Mouse (Mus musculus) midbrain, embryonic 13.5 days (tissue): ENCODE results near the gene Necab2. TPM values are rescaled to one million over a fixed set of nuclear protein-coding genes. Genes with fewer than 3 reads are reported as not detected.

Experiments
- ATAC-seq: fragments of 200-750 bp; cut with Nextera tagmentation; 2 replicates; pipeline ENCODE4 v1.8.0; 2017; ENCODE audit warnings: mild to moderate bottlenecking, moderate TSS enrichment, moderate library complexity
- H3K27ac ChIP-seq: fragments of 300-500 bp; sonication (generic); 2 replicates; pipeline ENCODE4 v1.5.1; 2015; ENCODE audit warnings: inconsistent platforms, mild to moderate bottlenecking, moderate library complexity
- H3K27me3 ChIP-seq: fragments of 300-500 bp; sonication (generic); 2 replicates; pipeline ENCODE4 v1.6.1; 2015; ENCODE audit warnings: mild to moderate bottlenecking, inconsistent platforms
- H3K36me3 ChIP-seq: fragments of 300-500 bp; sonication (generic); 2 replicates; pipeline ENCODE4 v1.6.1; 2015; ENCODE audit warnings: mild to moderate bottlenecking, inconsistent platforms
- H3K4me1 ChIP-seq: fragments of 300-500 bp; sonication (generic); replicated peaks from 2 replicates; pipeline ENCODE4 v1.6.1; 2015; ENCODE audit warnings: inconsistent platforms
- H3K4me2 ChIP-seq: fragments of 300-500 bp; sonication (generic); replicated peaks from 2 replicates; pipeline ENCODE4 v1.6.1; 2015; ENCODE audit warnings: moderate library complexity, mild to moderate bottlenecking, inconsistent platforms
- H3K4me3 ChIP-seq: fragments of 300-500 bp; sonication (generic); replicated peaks from 2 replicates; pipeline ENCODE4 v1.5.1; 2015; ENCODE audit warnings: mild to moderate bottlenecking, inconsistent platforms
- H3K9ac ChIP-seq: fragments of 300-500 bp; sonication (generic); replicated peaks from 2 replicates; pipeline ENCODE4 v1.6.1; 2015; ENCODE audit warnings: mild to moderate bottlenecking, inconsistent platforms
- H3K9me3 ChIP-seq: fragments of 300-500 bp; sonication (generic); 2 replicates; pipeline ENCODE4 v1.6.1; 2016; ENCODE audit warnings: mild to moderate bottlenecking, inconsistent platforms
- WGBS: fragments of 180-500 bp; shearing (Covaris S2); methylation state at CpG from one replicate; pipeline ENCODE4 v1.1.7; 2015; 5-methylcytosine and 5-hydroxymethylcytosine counted together
- polyA plus RNA-seq: library from polyadenylated mRNA; unstranded; fragments of >200 nt; fragmentation: Nextera tagmentation; extraction: Ambion mirVana; gene quantifications from 2 replicates; pipeline ENCODE4 v1.2.1, GENCODE M21; 2015

Gene Necab2
- polyA plus RNA-seq, 1 experiment from 2014 or later = 37.6 TPM

DNA sequence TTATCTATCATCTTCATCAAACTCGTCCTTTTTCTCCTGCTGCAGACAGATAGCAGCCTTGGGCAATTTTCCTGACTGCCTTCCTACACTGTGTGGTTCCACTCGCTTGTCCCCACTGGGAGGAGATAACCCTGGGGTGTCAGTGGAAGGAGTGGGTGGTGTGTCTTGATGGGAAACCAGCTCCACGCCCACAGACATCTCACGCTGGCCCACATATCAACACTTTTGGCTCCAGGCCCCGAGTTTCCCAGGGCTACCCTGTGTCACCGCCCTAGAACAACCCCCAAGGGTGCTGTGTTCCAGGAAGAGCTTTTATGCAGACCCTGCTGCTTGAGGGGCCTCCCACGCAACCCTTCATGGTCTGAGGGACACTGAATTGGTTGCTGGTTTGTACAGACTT is 17.2 kb downstream of the Necab2 start:
- ATAC-seq = no peak

DNA sequence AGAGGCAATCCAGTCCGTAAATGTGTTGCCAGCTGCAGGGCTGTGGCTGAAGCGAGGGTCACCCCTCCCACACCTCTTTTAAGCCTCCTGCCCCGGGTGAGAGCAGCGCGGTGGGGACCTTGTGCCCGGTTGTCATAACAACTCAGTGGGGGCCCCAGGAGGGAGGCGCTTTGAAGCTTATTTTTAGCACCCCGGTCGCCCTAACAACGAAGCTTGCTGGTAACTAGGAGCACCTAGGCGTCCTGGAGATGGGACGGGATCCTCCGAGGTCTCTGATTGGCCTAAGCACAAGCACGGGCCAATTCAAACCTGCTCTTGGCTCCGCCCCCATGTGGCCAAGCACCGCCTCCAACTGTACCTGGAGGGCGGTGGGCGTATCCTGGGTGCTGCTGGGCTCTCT is 19.6 kb downstream of the Necab2 start:
- Histone ChIP-seq H3K4me3 (no peak overlapping the region), H3K9me3 (no peaks in the 10 kb centered on the region), H3K36me3 (no peaks in the 10 kb centered on the region; the same call in 1 of the 2 replicates), H3K4me2 (peak overlapping the region; percentile 45), H3K9ac (peak overlapping the region; percentile 29; the same call in 1 of the 2 replicates), H3K27ac (no peak overlapping the region), H3K4me1 (peaks cover 46% of the 10 kb centered on the region), H3K27me3 (peaks cover 12% of the 10 kb centered on the region)
- 2% methylated on average over 18 of the region's 18 CpGs for WGBS
- peak; percentile 54 for ATAC-seq

More for the DNA sequence above, 17.2 kb downstream of the Necab2 start:
- H3K4me2 ChIP-seq = no peak overlapping the region
- H3K27ac ChIP-seq = no peak overlapping the region
- no peaks in the 10 kb centered on the region for H3K9me3 ChIP-seq
- WGBS = 45% methylated on average over 7 of the region's 7 CpGs
- no peaks in the 10 kb centered on the region; the same call in 1 of the 2 replicates for H3K36me3 ChIP-seq
- no peak overlapping the region for H3K4me3 ChIP-seq
- peaks cover 63% of the 10 kb centered on the region for H3K4me1 ChIP-seq
- no peak overlapping the region for H3K9ac ChIP-seq
- peaks cover 12% of the 10 kb centered on the region for H3K27me3 ChIP-seq

DNA sequence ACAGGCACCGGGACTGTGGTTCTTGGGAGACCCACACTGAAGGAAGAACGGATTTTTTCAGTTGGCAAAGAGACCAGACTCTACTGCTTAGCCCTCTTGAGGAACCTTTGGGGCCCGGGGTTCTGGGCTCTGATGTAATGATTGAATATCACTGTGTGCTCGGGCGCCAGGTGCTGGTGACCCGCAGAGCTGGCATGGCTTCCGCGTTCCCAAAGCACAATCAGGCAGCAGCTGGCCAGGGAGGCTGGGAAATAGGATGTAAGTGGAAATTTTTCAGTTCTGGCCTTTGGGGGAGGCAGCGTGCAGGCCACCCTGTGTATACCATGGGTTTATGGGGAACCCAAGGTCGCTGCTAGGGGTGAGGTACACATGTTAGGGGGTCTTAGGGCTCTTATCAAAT is 20.3 kb downstream of the Necab2 start:
- peaks cover 40% of the 10 kb centered on the region for H3K4me1 ChIP-seq
- 0 out of 2 replicates have a peak overlapping the region, but pooled peaks have one; percentile 45 for H3K4me2 ChIP-seq
- H3K36me3 ChIP-seq = no peaks in the 10 kb centered on the region; the same call in 1 of the 2 replicates
- whole genome bisulfite sequencing = 71% methylated on average over 10 of the region's 10 CpGs
- H3K4me3 ChIP-seq = no peak overlapping the region
- H3K27me3 ChIP-seq = peaks cover 12% of the 10 kb centered on the region
- no peak overlapping the region for H3K9ac ChIP-seq
- no peaks in the 10 kb centered on the region for H3K9me3 ChIP-seq
- H3K27ac ChIP-seq = 0 out of 2 replicates have a peak overlapping the region, but pooled peaks have one; percentile 41
- no peak for ATAC-seq

DNA sequence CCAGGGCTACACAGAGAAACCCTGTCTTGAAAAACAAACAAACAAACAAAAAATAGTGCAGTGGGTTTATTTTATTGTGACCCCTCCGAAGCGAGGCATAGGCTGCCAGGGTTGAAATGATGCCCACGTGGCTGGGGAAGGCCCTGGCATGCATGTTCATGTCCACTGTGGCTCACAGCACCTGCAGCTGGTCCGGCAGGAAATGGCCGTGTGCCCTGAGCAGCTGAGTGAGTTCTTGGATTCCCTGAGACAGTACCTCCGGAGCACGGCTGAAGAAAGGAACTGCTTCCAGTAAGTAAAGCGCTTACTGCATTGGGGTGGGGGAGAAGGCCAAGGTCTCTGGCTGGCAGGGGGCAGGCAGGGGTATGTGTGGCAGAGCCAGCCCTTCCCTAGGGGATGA is 21.6 kb downstream of the Necab2 start:
- no peaks in the 10 kb centered on the region; the same call in 1 of the 2 replicates for H3K36me3 ChIP-seq
- no peaks in the 10 kb centered on the region for H3K9me3 ChIP-seq
- no peak overlapping the region for H3K4me3 ChIP-seq
- no peak overlapping the region for H3K27ac ChIP-seq
- WGBS = 96% methylated on average over 8 of the region's 8 CpGs
- H3K27me3 ChIP-seq = peaks cover 12% of the 10 kb centered on the region
- peaks cover 40% of the 10 kb centered on the region for H3K4me1 ChIP-seq
- H3K9ac ChIP-seq = no peak overlapping the region
- H3K4me2 ChIP-seq = no peak overlapping the region
- ATAC-seq = no peak

DNA sequence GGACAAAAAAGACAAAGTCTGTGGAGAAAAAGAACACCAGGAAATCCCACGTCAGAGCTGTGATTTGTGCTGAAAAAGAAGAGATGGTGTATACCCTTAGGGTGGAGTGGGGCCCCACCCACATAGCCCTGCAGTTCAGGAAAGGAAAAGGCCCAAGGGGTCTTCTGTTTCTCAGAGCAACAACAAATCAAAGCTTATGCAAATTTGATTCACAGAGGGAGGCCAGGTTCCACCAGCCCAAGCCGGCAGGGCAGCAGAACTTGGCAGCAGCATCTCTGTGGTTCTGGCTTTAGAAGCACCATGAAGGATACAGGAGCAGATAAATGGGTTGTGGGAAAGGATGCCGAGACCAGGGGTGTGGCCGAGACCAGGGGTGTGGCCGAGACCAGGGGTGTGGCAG is 32.2 kb downstream of the Necab2 start:
- Histone ChIP-seq H3K27ac (no peak overlapping the region), H3K9ac (no peak overlapping the region), H3K36me3 (no peaks in the 10 kb centered on the region), H3K4me2 (no peak overlapping the region), H3K9me3 (no peaks in the 10 kb centered on the region), H3K4me1 (peaks cover 5% of the 10 kb centered on the region; the same call in 1 of the 2 replicates), H3K27me3 (no peaks in the 10 kb centered on the region), H3K4me3 (no peak overlapping the region)
- ATAC-seq = no peak
- WGBS = 29% methylated on average over 5 of the region's 5 CpGs

DNA sequence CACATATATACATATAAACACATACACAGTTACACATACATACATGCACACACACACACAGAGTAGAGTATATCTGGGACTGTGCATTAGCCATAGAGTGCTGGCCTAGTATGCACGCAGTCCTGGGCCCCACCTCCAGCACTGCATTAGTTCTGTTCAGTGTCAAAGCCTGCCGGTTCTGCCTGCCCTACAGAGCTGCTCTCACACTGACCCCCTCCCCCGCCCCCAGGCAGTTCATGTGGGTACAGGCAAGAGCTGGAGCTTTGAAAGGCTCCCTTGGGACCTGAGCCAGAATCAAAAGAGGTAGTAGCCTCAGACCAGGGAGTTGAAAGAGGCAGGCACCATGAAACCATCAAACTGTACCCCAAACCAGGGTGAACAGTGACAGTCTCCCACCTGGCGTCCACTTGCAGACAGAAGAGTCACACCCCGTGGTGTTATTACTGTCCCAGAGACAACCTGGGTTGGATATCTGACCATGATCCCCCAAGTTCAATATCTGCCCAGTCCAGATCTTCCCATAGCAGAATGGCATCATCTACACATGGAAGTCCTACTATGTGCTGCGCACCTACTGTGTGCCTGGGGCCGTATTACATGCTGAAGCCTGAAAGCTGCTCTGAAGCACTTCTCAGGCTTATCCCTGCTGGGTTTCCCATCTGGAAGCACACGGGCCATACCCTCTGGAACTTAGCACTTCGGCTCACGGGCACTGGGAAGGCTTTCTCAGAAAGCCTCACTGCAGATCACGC is 37.8 kb downstream of the Necab2 start:
- WGBS = 84% methylated on average over 11 of the region's 11 CpGs
- Histone ChIP-seq H3K9me3 (no peaks in the 10 kb centered on the region), H3K27ac (no peak overlapping the region), H3K9ac (no peak overlapping the region), H3K4me1 (no peaks in the 10 kb centered on the region), H3K4me2 (no peak overlapping the region), H3K36me3 (no peaks in the 10 kb centered on the region), H3K4me3 (no peak overlapping the region), H3K27me3 (0 out of 2 replicates have a peak, but pooled peaks cover 3% of the 10 kb centered on the region)
- 0 out of 2 replicates have a peak, but pooled peaks have one; percentile 45 for ATAC-seq

DNA sequence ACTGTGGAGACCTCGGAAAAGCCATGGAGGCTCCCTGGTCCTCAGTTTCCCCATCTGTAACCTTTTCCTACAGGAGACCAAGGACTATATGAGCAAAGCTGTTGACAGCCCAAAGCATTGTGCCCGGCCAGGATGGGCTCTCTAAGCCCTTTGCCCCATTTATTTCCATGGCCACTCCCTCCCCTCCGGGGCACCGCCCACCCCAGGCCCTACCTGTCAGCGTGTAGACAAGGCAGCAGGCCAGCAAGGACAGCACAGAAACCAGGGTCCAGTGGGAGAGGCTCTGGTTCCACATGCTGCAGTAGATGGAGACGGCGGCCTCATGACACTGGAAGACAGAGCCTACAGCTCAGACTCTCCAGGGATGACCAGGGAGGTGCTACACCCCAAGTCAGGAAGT is 40.6 kb downstream of the Necab2 start:
- Histone ChIP-seq H3K4me2 (no peak overlapping the region), H3K27ac (no peak overlapping the region), H3K4me1 (peaks cover 14% of the 10 kb centered on the region), H3K9me3 (no peaks in the 10 kb centered on the region), H3K9ac (no peak overlapping the region), H3K36me3 (no peaks in the 10 kb centered on the region), H3K27me3 (0 out of 2 replicates have a peak, but pooled peaks cover 9% of the 10 kb centered on the region), H3K4me3 (no peak overlapping the region)
- 78% methylated on average over 7 of the region's 7 CpGs for WGBS
- ATAC-seq = no peak

DNA sequence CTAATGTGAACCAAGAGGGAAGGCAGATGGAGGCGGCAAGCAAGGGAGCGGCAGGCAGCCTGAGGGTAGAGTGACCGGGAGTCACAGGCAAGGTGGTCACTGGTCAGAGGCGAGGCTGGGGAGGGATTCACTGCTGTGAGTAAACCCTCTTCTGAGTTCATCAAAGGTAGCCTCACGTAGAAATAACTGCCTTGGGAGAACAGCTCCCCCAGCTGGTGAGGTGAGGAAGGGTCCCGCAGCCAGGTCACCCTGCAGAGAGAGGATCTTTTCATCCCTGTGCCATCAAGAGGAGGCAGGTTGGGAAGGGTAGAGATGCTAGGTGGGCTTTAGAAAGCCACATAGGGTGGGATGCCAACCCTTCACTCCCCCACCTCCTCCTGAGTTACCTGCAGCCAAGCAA is 50.3 kb downstream of the Necab2 start:
- no peak overlapping the region for H3K4me2 ChIP-seq
- H3K4me3 ChIP-seq = no peak overlapping the region
- no peak overlapping the region for H3K9ac ChIP-seq
- H3K4me1 ChIP-seq = peaks cover 12% of the 10 kb centered on the region
- H3K27me3 ChIP-seq = peaks cover 6% of the 10 kb centered on the region; the same call in 1 of the 2 replicates
- H3K36me3 ChIP-seq = no peaks in the 10 kb centered on the region
- H3K9me3 ChIP-seq = no peaks in the 10 kb centered on the region
- no peak overlapping the region for H3K27ac ChIP-seq
- no peak for ATAC-seq
- WGBS = 19% methylated on average over 6 of the region's 6 CpGs

DNA sequence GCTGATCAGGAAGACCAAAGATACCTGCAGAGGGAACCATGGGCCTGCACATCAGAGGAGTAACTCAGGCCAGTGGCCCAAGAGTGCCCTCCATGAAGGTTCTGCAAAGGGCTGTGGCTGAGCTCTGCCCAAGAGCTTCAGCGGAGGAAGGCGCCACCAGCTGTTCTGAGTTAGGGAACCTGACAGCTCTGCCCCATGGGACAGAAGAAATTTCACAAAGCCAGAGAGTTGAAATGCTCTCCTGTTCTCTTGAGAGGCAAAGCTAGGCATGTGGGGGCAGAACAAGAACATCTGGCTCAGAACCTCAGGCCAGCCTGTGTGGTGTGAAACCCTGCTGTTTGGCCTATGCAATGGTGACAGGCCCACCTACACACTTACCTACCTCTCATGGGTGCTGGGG is 53.3 kb downstream of the Necab2 start:
- H3K9me3 ChIP-seq = no peaks in the 10 kb centered on the region
- H3K36me3 ChIP-seq = no peaks in the 10 kb centered on the region
- H3K27me3 ChIP-seq = peaks cover 6% of the 10 kb centered on the region; the same call in 1 of the 2 replicates
- H3K27ac ChIP-seq = no peak overlapping the region
- no peak for ATAC-seq
- H3K4me3 ChIP-seq = no peak overlapping the region
- H3K4me2 ChIP-seq = no peak overlapping the region
- WGBS = 87% methylated on average over 2 of the region's 2 CpGs
- peaks cover 36% of the 10 kb centered on the region for H3K4me1 ChIP-seq
- H3K9ac ChIP-seq = no peak overlapping the region

DNA sequence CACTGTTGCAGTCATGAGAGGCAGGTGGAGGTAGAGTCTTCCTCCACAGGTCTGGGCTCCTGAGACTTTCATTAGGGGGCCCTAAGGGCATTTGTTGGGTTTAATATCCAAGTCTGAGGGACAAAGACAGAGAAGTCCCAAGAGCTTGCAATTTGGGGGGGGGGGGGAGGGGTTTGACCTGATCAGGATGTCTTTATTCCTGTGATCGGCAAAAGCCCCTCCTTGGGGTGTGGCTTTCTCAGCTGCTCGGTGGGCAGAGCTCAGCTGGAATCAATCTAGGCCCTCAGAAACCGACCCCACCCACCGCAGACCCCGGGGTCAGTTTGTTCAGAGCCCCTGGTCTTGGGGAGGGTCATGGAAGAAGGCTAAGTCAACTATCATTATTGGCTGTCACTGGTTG is 55.1 kb downstream of the Necab2 start, which contains the start of gene Slc38a8:
Gene Slc38a8 (minus strand): TSS at position 101 of the 400 bp plus-strand sequence.
- Histone ChIP-seq H3K9ac (no peak within 1 kb of the TSS), H3K27me3 (no peaks in the 10 kb centered on the region), H3K4me1 (peaks cover 49% of the 10 kb centered on the region), H3K27ac (no peak within 1 kb of the TSS), H3K4me3 (no peak within 1 kb of the TSS), H3K36me3 (peaks cover 12% of the 10 kb centered on the region), H3K9me3 (no peaks in the 10 kb centered on the region), H3K4me2 (no peak within 1 kb of the TSS)
- WGBS = 60% methylated on average over 5 of the region's 5 CpGs
- ATAC-seq = no peak

DNA sequence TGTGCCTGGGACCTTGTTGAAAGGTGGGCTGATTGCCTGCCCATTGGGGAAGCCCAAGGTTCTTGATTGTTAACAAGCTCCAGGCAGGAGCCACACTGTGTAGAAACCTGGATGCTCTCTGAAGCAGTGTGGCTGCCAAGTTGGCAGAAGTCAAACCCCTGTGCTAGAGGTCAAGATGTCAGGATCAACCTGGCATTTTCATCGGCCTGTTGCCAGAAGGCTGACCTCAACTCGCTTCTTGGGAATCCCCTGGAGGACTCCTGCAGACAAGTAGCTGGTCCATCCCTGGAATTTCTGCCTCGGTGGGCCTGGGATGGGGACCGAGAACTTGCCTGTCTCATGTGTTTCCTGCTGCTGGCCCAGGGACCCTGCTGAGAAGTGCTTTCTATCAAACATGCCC is 55.6 kb downstream of the Necab2 start:
- no peaks in the 10 kb centered on the region for H3K27me3 ChIP-seq
- 60% methylated on average over 4 of the region's 4 CpGs for WGBS

DNA sequence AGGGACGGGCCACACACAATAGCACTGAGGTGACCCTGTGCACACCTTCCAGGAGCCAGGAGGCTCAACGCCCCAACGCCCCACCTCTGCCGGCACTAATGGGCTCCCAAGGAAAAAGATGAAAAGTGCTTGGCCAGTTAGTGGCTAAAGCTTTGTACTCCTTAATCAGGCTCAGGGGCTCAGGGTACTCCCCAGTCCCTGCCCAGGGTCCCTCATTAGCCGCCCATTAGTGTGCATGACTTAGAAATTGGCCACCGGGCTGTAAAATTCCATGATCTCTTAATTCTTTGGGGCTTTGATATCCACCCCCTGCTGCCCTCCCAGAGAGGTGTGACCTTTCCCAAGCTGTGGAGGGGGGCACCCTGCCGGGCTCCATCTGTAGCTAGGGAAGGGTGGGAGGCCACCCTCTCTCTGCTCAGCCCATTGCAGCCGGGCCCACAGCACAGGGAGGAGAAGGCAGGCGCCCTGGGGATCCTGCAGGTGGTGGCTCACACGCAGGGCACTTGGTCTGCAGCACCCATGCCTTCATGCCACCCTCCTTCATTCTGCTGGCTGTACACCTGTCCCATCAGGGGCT is 56.8 kb downstream of the Necab2 start:
- Histone ChIP-seq H3K36me3 (peaks cover 24% of the 10 kb centered on the region), H3K9ac (no peak overlapping the region), H3K9me3 (no peaks in the 10 kb centered on the region), H3K27ac (no peak overlapping the region), H3K4me3 (no peak overlapping the region), H3K4me2 (no peak overlapping the region), H3K4me1 (peaks cover 36% of the 10 kb centered on the region), H3K27me3 (no peaks in the 10 kb centered on the region)
- 18% methylated on average over 10 of the region's 10 CpGs for WGBS
- ATAC-seq = 0 out of 2 replicates have a peak, but pooled peaks have one; percentile 40

More for the DNA sequence above, 55.6 kb downstream of the Necab2 start:
- no peak for ATAC-seq
- Histone ChIP-seq H3K4me1 (peaks cover 47% of the 10 kb centered on the region), H3K4me2 (no peak overlapping the region), H3K36me3 (peaks cover 14% of the 10 kb centered on the region), H3K27ac (no peak overlapping the region), H3K9me3 (no peaks in the 10 kb centered on the region), H3K9ac (no peak overlapping the region), H3K4me3 (no peak overlapping the region)
